Mouse (Mus musculus) macrophage (primary cell): Measurements from ENCODE around the gene Mastl. TPM values are rescaled to one million over a fixed set of nuclear protein-coding genes. Genes with fewer than 3 reads are reported as not detected.
A peak's percentile ranks its signal among the peaks of the same experiment; 100 is the strongest.

ENCODE experiments used
- H3K27ac ChIP-seq: fragments of 350-480 bp; formaldehyde crosslinking; 2 replicates; pipeline ENCODE4 v1.9.0; 2021
- H3K36me3 ChIP-seq: fragments of 350-480 bp; formaldehyde crosslinking; 2 replicates; pipeline ENCODE4 v1.9.0; 2021; ENCODE audit errors: inconsistent target
- H3K4me3 ChIP-seq: fragments of 350-480 bp; formaldehyde crosslinking; 2 replicates; pipeline ENCODE4 v1.9.0; 2021; ENCODE audit errors: inconsistent target
- H3K79me2 ChIP-seq: fragments of 350-480 bp; formaldehyde crosslinking; 2 replicates; pipeline ENCODE4 v1.9.0; 2021; ENCODE audit errors: inconsistent target
- WGBS: methylation state at CpG from one replicate; pipeline ENCODE4 v1.1.7; 2026; ENCODE audit warnings: inconsistent platforms; ENCODE audit not compliant: missing documents; 5-methylcytosine and 5-hydroxymethylcytosine counted together
- polyA plus RNA-seq: library from polyadenylated mRNA; stranded (reverse); fragments of 250-400 nt; gene quantifications from 3 replicates; pipeline ENCODE4 v1.2.4, GENCODE M21; 2018; ENCODE audit warnings: inconsistent platforms
- total RNA-seq, 78 experiments: library from RNA; depleted of rRNA; stranded (reverse); fragments of 250-400 nt; gene quantifications; 1 replicate in 9 of 78; 2 replicates in 24 of 78; 3 replicates in 43 of 78; 4 replicates in 2 of 78; pipeline ENCODE4 v1.2.4; 2018; ENCODE audit warnings: inconsistent platforms in 56 of 78

The Mastl gene
- total RNA-seq (2018; cell fraction: chromatin; rRNA removed), result 1 to 10 TPM in 23 of 26 experiments, under 1 TPM in 3; 0.68 to 8.1 (median 1.7) TPM
- 1 to 10 TPM in 22 of 26 experiments, under 1 TPM in 4; 0.80 to 2.2 (median 1.2) TPM for total RNA-seq (2018; cell fraction: cytosol; rRNA removed)
- 1 to 10 TPM in 18 of 26 experiments, under 1 TPM in 8; 0.56 to 7.6 (median 1.5) TPM for total RNA-seq (2018; cell fraction: nucleus; rRNA removed)
- 0.39 to 2.7 TPM (median 2.0 TPM) in 3 replicates for polyA plus RNA-seq

- peak within 1 kb of the TSS; percentile 96 for H3K27ac ChIP-seq
- peak within 1 kb of the TSS; percentile 98 for H3K4me3 ChIP-seq
- WGBS, result under 1% methylated on average over 61 of the region's 61 CpGs
- H3K79me2 ChIP-seq, result peaks cover 91% of the 10 kb centered on the region
- H3K36me3 ChIP-seq, result no peaks in the 10 kb centered on the region
These were observed at the start of gene Mastl, which contains the start of gene Yme1l1 for GRCm38 (mm10) chr2:23155777-23156607. TSS of gene Mastl (minus strand) at chr2:23156024. TSS of gene Yme1l1 (plus strand) at chr2:23156369.

DNA sequence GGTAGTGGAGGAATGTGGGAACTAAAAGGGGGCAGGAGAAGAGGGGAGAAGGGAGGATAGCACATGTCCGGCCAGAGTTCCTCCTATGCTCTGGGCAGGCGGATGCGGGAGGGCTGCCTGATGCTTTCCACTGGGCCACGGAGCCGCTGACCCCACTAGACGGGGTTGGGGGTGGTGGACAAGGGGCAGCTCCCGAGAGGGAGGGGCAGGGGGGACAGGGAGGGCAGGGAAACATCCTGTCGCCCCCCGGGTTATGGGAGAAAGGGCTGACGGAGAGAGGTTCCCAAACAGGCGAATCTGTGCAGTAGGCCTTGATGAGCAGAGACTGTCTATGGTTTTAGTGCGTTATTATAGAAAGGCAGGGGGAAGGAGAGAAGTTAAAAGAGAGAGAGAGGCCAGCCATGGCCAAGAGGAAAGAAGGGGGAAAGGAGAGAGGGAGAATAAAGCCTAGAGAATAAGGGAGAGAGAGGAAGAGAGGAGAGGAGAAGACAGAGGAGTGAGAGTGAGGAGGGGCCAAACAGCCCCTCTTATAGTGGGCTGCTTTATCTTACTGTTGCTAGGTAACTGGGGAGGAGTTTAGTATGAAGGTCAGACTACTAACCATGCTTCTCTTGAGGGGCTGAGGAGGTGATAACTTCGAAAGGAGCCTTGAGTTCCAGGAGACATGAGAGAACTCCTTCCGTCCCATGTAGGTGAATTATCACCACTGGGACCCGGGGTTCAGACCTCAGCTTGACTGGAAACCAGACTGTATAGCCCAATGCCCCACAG is 47.3 kb upstream of the Mastl start:
- Histone ChIP-seq H3K27ac (no peak overlapping the region), H3K79me2 (no peaks in the 10 kb centered on the region), H3K36me3 (peaks cover 26% of the 10 kb centered on the region; the same call in 1 of the 2 replicates), H3K4me3 (no peak overlapping the region)
- 73% methylated on average over 15 of the region's 15 CpGs for WGBS

DNA sequence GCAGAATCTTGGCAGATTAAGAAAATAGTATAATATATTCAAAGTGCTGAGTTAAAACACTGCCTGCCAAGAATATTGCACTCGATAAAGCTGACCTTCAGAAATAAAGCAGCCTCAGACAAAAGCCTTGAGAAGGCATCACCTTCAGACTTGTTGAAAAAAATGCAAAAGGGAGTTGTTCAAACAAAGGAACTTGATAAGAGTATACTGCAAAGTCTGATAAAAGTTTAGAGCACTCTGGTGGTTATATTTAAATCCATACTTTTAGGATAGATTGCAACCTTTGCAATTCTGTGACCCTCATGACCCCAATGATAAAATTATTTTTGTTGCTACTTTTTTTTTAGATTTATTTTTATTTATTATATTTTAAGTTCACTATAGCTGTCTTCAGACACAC is 45.2 kb upstream of the Mastl start:
- Histone ChIP-seq H3K36me3 (peaks cover 34% of the 10 kb centered on the region; the same call in 1 of the 2 replicates), H3K4me3 (no peak overlapping the region), H3K27ac (no peak overlapping the region), H3K79me2 (no peaks in the 10 kb centered on the region)
- WGBS, result 100% methylated on average over 1 of the region's 1 CpGs

- Histone ChIP-seq H3K4me3 (no peak overlapping the region), H3K79me2 (no peaks in the 10 kb centered on the region), H3K36me3 (peaks cover 59% of the 10 kb centered on the region), H3K27ac (no peak overlapping the region)
- whole genome bisulfite sequencing, result 100% methylated on average over 1 of the region's 1 CpGs
These were observed 38.5 kb upstream of the Mastl start for GRCm38 (mm10) chr2:23194366-23194765.

- peaks cover 65% of the 10 kb centered on the region for H3K36me3 ChIP-seq
- H3K27ac ChIP-seq, result 0 out of 2 replicates have a peak overlapping the region, but pooled peaks have one; percentile 5
These were observed 16.5 kb upstream of the Mastl start for GRCm38 (mm10) chr2:23172305-23172704.

DNA sequence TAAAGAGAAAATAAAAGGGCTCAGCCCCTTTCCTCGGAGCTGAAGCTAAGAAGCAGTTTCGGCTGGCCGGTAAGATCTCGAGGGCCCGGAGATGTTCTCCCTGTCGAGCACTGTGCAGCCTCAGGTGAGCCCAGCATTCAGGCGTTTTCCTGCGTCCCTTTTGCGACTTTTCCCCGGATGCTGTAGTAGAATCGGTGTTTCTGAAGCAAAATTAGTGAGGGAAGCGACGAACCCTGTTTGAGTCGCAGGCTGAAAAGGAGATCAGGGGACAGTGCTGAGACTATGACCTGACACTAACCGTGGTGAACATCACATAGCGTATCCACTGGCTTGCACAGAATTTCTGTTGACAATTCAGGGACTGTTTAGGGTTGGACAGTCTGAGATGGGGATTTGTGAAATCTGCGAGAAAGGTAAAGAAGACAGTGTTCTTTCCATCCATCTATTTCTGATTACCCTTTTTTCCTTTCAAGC is 821 bp upstream of the Mastl start:
- Histone ChIP-seq H3K27ac (peak overlapping the region; percentile 96), H3K36me3 (no peaks in the 10 kb centered on the region), H3K4me3 (peak overlapping the region; percentile 98), H3K79me2 (peaks cover 91% of the 10 kb centered on the region)
- WGBS, result under 1% methylated on average over 17 of the region's 17 CpGs

More at GRCm38 (mm10) chr2:23172305-23172704, 16.5 kb upstream of the Mastl start:
- Histone ChIP-seq H3K4me3 (no peak overlapping the region), H3K79me2 (no peaks in the 10 kb centered on the region)
- 70% methylated on average over 3 of the region's 3 CpGs for WGBS

DNA sequence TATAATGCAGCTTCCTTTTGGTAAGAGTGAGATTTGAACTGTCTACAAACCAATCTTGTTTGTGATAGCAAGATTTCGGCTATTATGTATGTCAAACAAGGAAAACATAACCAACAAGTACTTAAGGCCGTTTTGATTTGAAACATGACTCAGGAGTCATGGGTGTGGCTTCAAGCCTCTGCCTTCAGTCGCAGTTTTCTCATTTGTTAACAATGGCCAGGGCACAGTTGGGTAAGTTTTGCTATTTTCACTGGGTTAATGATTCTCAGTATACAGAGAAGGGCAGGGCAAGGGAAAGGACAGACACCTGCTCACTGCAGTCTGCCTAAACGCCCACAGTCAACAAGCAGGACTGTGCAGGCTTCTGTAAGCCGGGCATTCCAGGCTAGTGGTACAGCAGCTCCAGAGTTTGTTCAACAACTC is 614 bp downstream of the Mastl start:
- peaks cover 90% of the 10 kb centered on the region for H3K79me2 ChIP-seq
- H3K4me3 ChIP-seq, result peak overlapping the region; percentile 94
- no peaks in the 10 kb centered on the region for H3K36me3 ChIP-seq
- H3K27ac ChIP-seq, result peak overlapping the region; percentile 75
- 4% methylated on average over 5 of the region's 5 CpGs for WGBS

GRCm38 (mm10) chr2:23119573-23119972 is 36.3 kb downstream of the Mastl start:
- Histone ChIP-seq H3K79me2 (no peaks in the 10 kb centered on the region), H3K4me3 (no peak overlapping the region), H3K27ac (no peak overlapping the region), H3K36me3 (no peaks in the 10 kb centered on the region)

DNA sequence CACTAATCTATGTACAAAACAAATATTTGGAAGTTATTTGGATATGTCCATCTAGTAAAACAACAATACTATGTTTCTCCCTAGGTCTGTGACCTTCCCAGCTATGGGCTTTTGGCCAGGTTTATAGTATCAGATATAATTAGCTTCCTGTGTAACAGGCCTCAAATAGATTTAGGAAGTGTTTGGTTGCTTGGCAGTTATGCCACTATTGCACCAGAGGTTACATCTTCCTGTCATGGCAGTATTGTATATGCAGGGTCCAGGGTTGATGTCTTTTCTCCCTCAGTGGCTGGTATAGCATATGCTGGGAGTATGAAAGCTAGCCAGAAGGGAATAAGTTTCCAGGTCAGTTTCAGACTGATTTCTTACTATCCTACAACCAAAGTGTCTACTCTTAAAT is 53.6 kb downstream of the Mastl start:
- no peak overlapping the region for H3K4me3 ChIP-seq
- H3K79me2 ChIP-seq, result no peaks in the 10 kb centered on the region
- H3K36me3 ChIP-seq, result peaks cover 38% of the 10 kb centered on the region
- no peak overlapping the region for H3K27ac ChIP-seq

DNA sequence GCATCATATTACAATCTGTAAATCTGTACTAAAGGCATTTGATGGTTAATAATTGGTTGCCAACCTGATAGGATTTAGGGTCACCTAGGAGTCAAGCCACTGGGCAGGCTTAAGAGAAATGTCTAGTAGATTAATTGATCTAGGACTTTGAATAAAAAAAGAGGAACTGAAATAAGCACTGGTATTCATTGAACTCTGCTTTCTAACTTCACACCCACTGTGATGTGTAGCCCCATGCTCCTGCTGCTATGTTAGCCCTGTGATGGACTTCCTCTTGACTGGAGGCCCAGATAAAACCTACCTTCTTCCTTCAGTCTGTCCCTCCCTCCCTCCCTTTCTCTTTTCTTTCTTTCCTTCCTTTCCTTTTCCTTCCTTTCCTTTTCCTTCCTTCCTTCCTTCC is 58.8 kb downstream of the Mastl start:
- Histone ChIP-seq H3K27ac (no peak overlapping the region), H3K4me3 (no peak overlapping the region), H3K36me3 (peaks cover 58% of the 10 kb centered on the region), H3K79me2 (no peaks in the 10 kb centered on the region)

GRCm38 (mm10) chr2:23092216-23092615 is 63.6 kb downstream of the Mastl start:
- Histone ChIP-seq H3K4me3 (no peak overlapping the region), H3K27ac (no peak overlapping the region), H3K79me2 (no peaks in the 10 kb centered on the region), H3K36me3 (peaks cover 46% of the 10 kb centered on the region)
- WGBS, result 50% methylated on average over 5 of the region's 5 CpGs

GRCm38 (mm10) chr2:23084540-23084939 is 71.3 kb downstream of the Mastl start:
- no peak overlapping the region for H3K27ac ChIP-seq
- H3K79me2 ChIP-seq, result peaks cover 4% of the 10 kb centered on the region; the same call in 1 of the 2 replicates
- 87% methylated on average over 2 of the region's 8 CpGs for WGBS
- no peak overlapping the region for H3K4me3 ChIP-seq
- peaks cover 50% of the 10 kb centered on the region for H3K36me3 ChIP-seq

GRCm38 (mm10) chr2:23078588-23078987 is 77.2 kb downstream of the Mastl start:
- Histone ChIP-seq H3K4me3 (no peak overlapping the region), H3K79me2 (peaks cover 27% of the 10 kb centered on the region), H3K36me3 (peaks cover 63% of the 10 kb centered on the region), H3K27ac (no peak overlapping the region)
- WGBS, result 95% methylated on average over 2 of the region's 2 CpGs

DNA sequence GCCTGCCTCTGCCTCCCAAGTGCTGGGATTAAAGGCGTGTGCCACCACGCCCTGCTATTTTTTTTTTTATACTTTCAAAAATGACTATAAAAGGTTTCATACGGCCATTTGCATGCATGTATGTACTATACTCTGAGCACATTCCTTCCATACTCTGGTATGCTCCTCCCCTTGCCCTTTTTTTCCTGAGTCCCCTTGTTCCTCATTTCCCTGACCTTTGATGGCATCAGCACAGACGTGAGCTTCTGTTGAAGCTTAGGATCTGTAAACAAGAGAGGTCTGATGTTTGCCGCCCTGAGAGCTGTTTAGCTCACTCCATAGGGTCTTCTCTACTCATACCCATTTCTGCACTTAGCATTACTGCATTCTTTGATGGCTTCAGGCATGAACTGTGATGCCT is 78.1 kb downstream of the Mastl start:
- H3K79me2 ChIP-seq, result peaks cover 36% of the 10 kb centered on the region
- 82% methylated on average over 5 of the region's 5 CpGs for whole genome bisulfite sequencing
- H3K36me3 ChIP-seq, result peaks cover 55% of the 10 kb centered on the region
- no peak overlapping the region for H3K4me3 ChIP-seq
- H3K27ac ChIP-seq, result no peak overlapping the region
